Mouse (Mus musculus): ENCODE data around the gene Nudt19. TPM values are rescaled to one million over a fixed set of nuclear protein-coding genes. Genes with fewer than 3 reads are reported as not detected.
"Not testable (repeated sequence)": the region's sequence is repeated elsewhere in the genome, so short reads cannot be mapped to it uniquely, and the experiment has no call there.

The Nudt19 gene
- 10 to 100 TPM; 62.4 to 65.4 TPM for total RNA-seq (2021)
- long read RNA-seq, transcript Nudt19-201 (3 exons, 2,298 nt): major isoform, 86 of 91 reads
- long read RNA-seq, partial matches to known transcripts: 1 of 91 reads
- long read RNA-seq, other reads (novel, unspliced or antisense): 0 of 91 reads

DNA sequence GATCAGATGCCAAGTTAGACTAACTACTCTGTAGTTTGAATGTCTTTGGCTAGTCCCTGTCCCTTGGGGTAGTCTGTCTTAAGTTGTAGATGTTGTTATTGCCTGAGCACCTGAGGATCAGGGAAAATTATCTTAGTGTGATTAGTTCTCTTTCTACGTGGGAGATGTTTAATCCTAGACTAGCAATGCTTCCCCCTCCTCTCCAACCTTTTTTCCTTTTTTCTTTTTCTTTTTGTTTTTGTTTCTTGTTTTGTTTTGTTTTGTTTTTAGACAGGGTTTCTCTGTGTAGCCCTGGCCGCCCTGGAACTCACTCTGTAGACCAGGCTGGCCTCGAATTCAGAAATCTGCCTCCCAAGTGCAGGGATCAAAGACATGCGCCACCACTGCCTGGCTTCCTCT is at the start of gene Nudt19:
TSS of gene Nudt19 (minus strand) at position 100 of the 399 bp plus-strand sequence.
- DNase-seq (ENCODE audit: low spot score in 2 of 2): no peak

DNA sequence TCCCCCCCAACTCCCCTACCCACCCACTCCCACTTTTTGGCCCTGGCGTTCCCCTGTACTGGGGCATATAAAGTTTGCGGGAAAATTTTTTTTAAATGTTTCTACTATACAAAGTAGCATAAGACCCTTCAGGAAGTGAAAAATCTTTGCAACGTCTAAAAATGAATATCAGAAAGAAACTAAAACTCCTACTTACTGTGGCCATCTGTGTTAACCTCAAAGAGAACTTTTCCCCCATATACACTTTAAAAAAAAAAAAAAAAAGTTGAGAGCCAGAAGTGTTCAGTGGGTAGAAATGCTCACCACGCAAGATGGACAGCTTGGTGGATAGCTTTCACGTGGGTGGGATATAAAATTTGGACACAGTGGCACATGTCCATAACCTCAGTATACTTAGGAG is 46.7 kb upstream of the Nudt19 start:
- DNase-seq (ENCODE audit: low spot score in 2 of 2): no peak

DNA sequence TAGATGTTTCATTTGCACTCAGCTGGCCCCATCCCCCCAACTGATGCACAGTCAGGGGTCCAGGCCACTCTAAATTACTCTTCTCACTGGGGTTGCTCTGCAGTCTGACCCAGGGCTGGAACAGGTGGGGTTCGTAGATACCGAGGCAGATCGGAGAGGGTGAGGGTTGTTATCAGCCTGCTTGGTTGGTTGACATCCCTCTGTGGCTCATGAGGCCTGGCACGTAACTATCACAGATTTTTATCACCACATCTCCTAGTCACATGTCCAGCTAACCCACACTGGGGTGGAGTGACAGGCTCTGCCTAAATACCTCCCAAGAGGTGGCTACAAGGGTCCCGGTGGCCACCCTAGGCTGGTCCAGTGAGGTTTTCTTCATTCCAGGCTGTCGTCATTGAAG is 45.0 kb upstream of the Nudt19 start:
- no peak for DNase-seq (ENCODE audit: low spot score in 2 of 2)

DNA sequence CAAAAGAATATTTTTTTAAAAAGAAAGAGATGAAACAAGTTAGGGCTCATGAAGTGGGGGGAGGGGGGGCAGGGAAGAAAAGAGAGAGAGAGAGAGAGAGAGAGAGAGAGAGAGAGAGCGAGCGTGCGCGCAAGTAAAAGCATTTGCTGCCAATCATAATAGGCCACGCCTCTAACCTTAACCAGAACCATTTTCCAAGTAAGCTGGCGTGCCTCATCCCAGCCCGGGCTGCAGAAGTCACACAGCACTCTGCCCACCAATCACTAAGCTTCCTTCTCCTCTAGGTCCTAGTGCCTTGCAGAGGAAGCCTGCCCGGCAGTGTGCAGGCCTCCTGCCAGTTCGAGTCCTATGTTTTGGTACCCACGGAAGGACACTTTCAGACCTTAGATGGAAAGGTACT is 43.9 kb upstream of the Nudt19 start:
- DNase-seq (ENCODE audit: low spot score in 2 of 2): no peak

DNA sequence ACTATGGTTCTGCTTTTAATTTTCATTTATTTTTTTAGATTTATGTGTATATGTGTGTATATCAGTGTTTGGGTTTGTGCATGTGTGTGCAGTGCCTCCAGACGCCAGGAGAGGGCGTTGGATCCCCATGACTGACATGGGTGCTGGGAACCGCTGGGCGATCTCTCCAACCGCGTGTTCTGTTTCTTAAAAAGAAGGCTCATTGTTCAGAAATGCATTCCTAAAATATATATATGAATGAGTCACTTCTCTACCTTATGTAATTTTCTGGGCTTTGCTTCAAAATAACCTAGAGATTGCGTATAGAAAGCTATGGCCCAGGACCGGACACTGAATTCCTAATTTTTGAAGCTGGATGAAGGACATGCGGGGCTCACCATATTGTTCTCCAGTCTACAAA is 43.4 kb upstream of the Nudt19 start:
- no peak for DNase-seq (ENCODE audit: low spot score in 2 of 2)

DNA sequence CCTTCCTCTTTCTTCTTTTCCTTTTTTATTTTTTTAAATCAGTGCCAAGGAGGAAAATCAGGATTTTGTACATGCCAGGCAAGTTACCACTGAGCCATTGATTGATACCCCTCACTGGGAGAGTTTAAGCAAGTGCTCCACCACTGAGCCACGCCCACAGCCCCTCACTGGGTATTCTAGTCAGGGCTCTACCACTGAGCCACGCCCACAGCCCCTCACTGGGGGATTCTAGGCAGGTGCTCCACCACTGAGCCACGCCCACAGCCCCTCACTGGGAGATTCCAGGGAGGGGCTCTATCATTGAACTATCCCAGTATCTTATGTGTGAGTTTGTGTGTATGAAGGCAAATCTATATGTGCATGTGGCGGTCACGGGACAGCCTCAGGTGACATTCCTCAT is 38.2 kb upstream of the Nudt19 start:
- no peak for DNase-seq (ENCODE audit: low spot score in 2 of 2)

DNA sequence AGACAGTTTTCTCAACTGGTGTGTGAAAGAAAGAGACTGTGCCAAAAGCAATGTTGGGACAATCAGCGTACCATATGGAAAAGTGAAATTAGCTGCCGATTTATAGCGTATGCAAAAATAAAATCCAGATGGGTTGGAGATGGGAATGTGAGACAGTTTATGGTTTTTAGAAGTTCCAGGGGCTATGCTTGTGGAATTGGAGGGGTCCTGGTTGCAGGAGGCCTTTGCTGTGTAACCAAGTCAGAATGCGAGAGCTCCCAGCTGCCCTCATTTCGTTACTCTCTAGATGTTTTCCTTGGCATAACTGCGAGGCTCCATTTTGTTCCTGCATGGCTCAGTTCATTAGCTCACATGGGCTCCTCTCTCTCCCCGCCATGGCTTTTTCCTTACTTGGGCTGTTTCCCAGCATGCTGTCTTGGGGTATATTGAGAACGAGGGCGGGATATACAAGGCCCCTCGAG is 34.7 kb upstream of the Nudt19 start:
- DNase-seq (ENCODE audit: low spot score in 2 of 2): peak in 1 of 2 experiments; percentile 42

DNA sequence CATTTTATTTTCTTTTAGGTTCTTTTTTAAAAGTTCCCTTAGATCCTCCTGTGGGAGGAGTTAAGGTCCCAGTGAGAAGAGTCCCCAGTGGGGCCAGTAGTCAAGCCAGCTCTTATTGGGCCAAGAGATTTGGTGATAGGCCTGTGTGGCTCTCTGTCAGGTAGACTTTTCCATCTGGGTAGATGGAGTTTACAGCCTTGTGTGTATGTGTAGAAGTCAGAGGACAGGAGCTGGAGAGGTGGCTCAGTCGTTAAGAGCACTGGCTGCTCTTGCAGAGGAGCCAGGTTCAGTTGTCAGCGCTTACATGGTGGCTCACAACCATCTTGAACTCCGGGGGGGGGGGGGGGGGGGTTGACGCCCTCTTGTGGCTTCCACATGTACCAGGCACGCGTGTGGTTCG is 33.4 kb upstream of the Nudt19 start:
- no peak for DNase-seq (ENCODE audit: low spot score in 2 of 2)

DNA sequence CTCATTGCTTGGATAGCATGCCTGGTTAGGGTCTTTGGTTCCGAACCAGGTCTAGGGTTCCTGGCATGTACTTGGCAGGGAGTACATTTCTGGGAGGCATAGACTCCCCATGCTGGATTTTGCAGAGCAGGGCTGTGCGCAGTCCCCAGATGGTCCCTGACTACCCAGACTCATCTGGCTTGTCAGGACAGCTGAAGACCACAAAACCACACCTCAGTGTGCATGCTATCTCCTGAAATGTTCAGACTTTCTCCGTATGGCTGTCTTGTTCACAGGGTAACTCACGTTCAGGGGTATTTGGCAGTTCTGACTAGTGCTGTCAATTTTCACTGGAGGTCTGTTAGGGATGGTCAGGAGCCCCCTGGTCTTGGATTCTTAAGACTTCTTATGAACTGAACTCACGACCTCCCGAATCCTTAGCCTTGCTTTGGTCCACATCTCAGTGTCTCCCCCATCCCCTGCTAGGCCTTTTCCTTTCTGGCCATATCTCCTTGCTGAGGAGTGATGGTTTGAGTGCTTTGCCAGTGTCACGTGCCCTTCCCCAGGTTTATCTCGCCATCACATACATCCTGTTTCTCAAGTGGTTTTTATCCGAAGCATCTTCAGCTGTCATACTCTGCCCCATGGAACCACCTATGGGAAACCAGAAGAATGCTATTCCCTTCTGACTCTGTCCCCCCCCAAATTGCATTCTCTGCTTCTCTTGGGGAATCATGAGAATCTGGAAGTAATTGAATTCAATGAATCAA is 32.8 kb upstream of the Nudt19 start:
- no peak for DNase-seq (ENCODE audit: low spot score in 2 of 2)

DNA sequence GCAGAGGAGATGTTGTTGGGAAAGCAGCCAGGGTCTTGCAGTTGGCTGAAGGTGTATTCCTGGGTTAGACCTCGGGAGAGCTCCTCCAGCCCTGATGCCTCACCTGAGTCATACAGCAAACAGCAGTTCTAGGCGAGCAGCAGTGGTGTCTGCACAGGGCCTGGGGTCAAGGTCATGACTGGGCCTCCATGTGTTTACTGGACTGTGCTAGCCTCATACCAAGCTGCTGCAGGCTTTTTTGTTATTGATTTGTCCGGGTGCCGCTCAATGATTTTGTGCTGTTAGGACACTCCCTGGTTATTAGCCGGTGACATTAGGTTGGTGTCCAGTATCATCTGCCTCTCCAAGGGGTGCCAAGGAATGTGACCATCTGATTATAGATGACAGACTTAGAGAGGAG is 31.6 kb upstream of the Nudt19 start:
- no peak for DNase-seq (ENCODE audit: low spot score in 2 of 2)

DNA sequence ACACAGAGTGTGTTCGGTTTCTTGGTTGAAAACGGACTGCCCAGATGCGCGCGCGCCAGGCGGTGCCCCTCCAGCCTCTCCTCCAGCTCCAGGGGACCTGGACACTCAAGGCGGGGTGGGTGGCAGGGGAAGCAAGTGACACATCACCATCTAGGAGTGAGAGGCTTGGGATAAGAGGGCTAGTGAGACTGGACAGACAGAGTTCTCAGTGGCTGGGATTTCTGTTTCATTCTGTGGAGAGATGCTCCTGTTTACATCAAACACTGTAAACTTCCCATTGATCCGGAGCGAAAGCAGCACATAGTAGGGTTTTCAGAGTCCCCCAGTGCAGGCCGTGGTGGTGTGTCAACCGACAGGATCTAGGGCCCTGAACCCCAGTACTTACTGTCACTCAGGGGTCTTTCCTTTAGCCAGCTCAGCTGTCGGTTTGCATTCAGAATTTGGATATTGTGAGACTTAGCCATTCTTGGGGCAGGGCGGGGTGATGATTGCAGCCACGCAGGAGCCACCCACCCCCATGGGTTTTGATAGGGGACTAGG is 30.9 kb upstream of the Nudt19 start:
- DNase-seq (ENCODE audit: low spot score in 2 of 2): no peak

DNA sequence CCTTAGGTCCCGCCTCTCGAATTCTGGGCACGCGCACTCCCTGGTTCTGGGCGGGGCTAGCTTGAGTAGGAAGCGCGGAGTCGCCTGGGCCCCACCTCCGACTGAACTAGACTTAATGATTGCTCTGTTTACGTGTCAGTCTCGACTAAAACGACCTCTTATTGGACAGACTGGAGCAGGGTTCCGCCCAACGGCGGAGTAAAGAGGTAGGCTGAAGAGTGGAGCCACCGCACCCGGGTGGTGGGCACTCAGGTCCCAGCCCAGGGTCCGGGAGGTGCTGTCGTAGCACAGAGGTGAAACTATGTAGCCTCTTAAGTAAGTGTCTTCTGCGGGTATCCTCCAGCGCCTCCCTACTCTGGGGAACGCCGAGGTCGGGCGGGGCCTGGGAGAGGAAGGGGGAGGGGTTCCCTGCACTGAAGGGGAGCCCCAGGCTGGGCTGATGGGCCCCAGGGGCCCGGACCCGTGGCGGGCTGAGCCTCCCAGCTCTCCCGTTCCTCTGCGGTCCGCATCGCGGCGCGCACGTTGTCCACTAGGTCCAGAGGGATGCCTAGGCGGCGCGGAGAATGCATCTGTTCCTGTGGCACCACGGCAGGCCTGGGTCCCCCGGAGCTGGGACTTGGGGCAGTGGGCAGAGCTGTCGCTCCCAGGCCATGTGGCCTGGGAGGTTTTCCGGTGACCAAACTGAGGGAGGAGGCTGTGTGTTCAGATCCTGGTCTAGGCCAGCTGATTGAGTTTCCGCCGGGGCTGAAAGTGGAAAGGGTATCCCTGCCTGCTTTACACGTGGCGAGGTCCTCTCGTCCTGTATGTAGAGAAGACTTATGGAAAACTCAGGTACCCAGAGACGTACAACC is 30.2 kb upstream of the Nudt19 start, which contains the start of gene Ankrd27:
TSS of gene Ankrd27 (plus strand) at position 190 of the 851 bp plus-strand sequence.
- peak; percentile 93 to 98 for DNase-seq (ENCODE audit: low spot score in 2 of 2)

DNA sequence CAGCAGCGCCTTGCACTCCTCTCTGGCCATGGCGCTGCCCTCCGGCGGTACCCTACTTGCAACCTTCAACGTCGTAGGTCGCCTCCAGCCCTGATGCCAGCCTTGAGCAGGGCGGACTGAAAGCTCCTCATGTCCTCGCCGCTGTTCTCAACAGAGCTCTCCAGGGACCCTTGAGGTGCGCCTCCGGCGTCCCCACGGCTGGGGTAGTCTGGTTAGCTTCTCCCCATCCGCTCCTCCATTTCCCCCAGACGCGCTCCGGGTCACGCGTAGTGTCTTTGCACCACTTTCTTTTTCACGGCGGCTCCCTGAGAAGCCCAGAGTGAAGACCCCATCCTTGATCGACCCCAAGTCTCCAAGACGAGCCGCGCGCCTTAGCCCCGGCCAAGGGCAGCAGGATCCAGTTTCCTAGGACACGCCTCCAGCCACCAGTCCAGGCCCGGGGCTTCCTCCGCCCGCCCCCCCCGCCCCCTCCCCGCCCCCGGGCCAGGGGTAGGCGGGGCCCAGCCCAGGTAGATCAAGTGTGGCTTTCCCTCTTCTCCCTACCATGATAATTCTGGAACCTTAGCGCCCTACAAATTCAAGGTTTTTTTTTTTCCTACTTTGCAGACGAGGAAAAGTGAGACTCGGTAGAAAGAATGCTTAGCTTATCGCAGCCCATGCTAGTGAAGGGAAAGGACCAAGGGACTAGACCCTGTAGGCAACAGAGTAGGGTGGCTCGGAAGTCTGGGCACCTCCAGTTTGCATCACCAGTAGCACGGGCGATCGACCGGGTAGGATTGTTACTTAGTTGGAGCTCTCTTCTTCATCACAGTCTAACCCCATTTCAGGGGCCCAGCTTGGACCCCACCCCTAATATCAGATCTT is 29.3 kb upstream of the Nudt19 start, which contains the start of gene Rgs9bp:
TSS of gene Rgs9bp (minus strand) at position 392 of the 864 bp plus-strand sequence.
- DNase-seq (ENCODE audit: low spot score in 2 of 2): no peak

DNA sequence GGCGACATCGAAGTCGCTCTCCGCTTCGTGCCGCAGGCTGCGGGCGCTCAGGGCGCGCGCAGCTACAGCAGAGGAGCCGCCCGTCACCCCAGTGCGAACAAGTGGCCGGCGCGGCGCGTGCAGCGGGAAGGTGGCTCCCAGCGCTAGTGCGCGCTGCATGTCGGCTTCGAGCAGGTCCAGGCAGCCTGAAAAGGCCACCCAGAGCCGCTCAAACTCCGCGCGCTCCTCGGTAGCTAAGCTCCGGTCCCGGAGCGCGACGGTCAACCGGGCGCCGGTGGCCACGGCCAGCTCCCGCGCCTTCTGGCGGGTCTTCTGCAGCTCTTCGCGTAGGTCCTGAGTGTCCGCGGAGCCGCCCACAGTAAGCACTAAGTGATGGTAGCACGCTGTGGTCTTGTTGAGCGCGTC is 28.7 kb upstream of the Nudt19 start:
- DNase-seq (ENCODE audit: low spot score in 2 of 2): no peak

DNA sequence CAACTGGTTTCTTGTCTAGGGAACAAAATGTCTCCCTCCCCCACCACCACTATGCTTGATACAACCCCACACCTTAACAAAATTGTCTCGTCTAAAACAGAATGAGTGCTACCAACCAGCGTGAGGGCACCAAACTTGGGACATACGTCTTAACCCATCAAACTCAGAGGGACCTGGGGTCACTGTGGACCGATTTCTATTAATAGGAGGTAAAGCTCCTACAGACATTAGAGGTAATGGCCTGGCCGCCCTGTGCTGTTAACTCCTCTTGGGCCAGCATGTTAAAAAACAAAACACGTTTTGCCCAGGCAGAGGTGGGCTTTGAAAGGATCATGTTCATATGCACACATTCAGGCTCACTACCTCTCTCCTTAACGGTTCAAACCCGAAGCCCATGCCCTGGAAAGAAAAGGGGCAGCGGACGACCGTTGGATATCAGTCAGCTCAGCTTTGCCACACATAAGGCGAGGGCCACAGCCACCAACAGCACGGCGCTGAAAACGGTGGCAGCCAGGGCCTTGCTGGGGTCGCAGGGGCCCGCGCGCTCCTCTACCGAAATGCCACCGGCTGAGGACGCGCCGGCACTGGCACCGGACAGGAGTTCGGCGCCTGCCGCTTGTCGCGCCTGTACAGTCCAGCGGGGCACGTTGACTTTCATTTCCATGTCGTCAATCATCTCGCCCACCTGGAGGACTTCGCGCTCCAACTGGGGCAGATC is 28.1 kb upstream of the Nudt19 start:
- no peak for DNase-seq (ENCODE audit: low spot score in 2 of 2)

DNA sequence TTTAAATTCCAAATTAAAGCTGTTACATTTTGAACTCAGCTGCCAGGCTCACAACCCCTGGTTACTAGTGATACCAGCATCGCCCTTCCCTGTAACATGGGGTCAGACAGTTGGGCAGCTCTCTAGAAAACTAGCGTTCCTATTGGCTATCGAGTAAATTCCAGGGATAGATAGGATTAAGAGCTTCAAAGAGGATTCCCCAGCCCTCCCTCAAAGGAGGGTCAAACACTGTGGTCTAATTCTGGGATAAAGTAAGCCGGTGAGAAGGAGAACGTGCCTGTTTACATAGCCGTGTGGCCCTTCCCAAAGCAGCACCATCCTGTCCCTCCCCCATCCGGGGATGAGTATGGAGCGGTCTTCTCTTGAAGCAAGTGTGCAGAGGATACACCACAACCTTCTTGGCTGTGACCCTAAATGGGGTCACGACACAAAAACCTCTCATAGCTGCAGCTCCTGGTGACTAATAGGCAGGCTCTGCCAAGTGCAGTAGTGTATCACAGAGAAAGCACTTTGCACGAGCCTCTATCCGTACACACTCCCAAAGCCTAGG is 27.4 kb upstream of the Nudt19 start:
- DNase-seq (ENCODE audit: low spot score in 2 of 2): no peak

DNA sequence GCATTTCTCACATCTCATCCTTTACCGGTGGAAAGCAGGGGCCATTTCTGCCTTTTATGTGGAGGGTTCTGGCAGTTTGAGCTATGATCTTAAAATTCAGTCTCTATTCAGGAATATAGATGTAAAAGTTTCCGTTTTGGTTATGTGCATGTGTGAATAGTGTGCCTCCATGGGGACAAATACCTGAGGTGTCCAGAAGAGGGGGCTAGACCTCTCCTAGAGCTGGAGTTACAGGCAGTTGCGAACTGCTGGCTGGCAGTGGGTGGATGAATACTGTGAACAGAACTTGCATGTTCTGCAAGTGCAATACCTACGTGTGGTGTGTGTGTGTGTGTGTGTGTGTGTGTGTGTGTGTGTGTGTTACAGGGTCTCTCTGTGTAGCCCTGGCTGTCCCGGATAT is 26.6 kb upstream of the Nudt19 start:
- DNase-seq (ENCODE audit: low spot score in 2 of 2): no peak

DNA sequence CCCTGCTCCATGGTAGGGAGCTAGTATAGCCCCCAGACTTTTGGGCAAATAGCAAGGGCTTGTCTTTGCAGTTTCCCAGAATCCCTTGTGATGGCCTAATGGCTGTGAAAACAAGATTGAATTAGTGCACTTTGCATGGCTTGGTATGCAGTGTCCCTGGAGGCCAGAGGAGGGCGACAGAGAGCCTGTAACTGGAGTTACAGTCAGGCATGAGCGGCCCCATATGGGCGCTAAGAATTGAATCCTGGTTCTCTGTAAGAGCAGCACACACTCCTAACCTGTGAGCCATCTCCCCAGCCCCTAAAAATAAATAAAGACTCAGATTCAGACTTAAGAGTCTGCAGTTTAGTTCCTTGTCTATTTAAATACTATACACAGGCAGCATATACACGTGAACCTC is 23.7 kb upstream of the Nudt19 start:
- DNase-seq (ENCODE audit: low spot score in 2 of 2): no peak

DNA sequence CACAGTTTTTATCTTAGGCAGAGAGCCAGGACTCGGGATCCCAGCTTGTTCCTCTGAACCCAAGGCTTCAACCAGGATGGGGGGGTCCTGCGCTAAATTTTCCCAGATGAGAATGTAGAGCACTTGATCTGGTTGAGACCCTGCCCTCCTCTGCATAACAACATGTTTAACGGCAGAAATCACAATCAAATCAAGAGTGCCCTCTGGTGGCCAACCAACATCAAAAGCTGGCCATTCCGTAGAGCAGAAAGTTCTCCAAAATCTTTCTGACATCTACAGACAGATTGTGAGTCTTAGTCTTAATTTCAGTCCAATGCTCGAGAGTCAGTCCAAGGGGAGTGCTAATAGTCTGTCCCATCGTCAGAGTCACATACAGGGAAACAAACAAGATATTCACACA is 14.8 kb upstream of the Nudt19 start:
- not testable (repeated sequence) for DNase-seq (ENCODE audit: low spot score in 2 of 2)

DNA sequence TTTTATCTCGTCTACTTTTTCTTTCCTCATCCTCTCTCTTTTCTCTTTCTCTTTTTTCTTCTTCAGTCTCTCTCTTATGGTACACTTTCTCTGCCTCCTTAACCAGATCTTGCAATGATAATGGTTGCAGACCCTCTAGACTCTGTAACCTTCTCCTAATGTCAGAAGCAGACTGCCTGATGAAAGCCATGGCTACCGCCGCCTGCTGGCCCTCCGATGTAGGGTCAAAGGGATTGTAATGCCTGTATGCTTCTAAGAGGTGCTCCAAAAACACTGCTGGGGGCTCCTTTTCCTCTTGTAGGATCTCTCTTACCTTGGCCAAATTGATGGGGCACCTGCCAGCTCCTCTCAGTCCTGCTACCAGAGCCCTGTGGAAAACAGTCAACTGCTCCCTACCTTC is 13.6 kb upstream of the Nudt19 start:
- DNase-seq (ENCODE audit: low spot score in 2 of 2): not testable (repeated sequence)

All from layer of hippocampus, adult 18-20 months (tissue).